Mouse (Mus musculus) limb, embryonic 12.5 days (tissue): ENCODE results near the gene Cyp26c1. TPM values are rescaled to one million over a fixed set of nuclear protein-coding genes. Genes with fewer than 3 reads are reported as not detected.

Experiments used
- ATAC-seq: fragments of 200-750 bp; cut with Nextera tagmentation; 2 replicates; pipeline ENCODE4 v1.8.0; 2017; ENCODE audit warnings: low read depth, moderate TSS enrichment; ENCODE audit not compliant: insufficient number of reproducible peaks, insufficient read depth, low FRiP score, low TSS enrichment
- H3K27ac ChIP-seq: fragments of 300-500 bp; sonication (generic); 2 replicates; pipeline ENCODE4 v1.5.1; 2016; ENCODE audit warnings: mild to moderate bottlenecking, moderate library complexity
- H3K27me3 ChIP-seq: fragments of 300-500 bp; sonication (generic); 2 replicates; pipeline ENCODE4 v1.6.1; 2016; ENCODE audit warnings: mild to moderate bottlenecking, moderate library complexity
- H3K36me3 ChIP-seq: fragments of 300-500 bp; sonication (generic); 2 replicates; pipeline ENCODE4 v1.6.1; 2016; ENCODE audit warnings: mild to moderate bottlenecking, moderate library complexity
- H3K4me1 ChIP-seq: fragments of 300-500 bp; sonication (generic); replicated peaks from 2 replicates; pipeline ENCODE4 v1.6.1; 2016
- H3K4me2 ChIP-seq: fragments of 300-500 bp; sonication (generic); 2 replicates; pipeline ENCODE4 v1.6.1; 2016; ENCODE audit warnings: mild to moderate bottlenecking, moderate library complexity
- H3K4me3 ChIP-seq: fragments of 300-500 bp; sonication (generic); replicated peaks from 2 replicates; pipeline ENCODE4 v1.5.1; 2016; ENCODE audit warnings: mild to moderate bottlenecking
- H3K9ac ChIP-seq: fragments of 300-500 bp; sonication (generic); replicated peaks from 2 replicates; pipeline ENCODE4 v1.6.1; 2016; ENCODE audit warnings: mild to moderate bottlenecking, moderate library complexity
- H3K9me3 ChIP-seq: fragments of 300-500 bp; sonication (generic); 2 replicates; pipeline ENCODE4 v1.6.1; 2016; ENCODE audit warnings: mild to moderate bottlenecking, moderate library complexity
- WGBS: fragments of 180-500 bp; shearing (Covaris S2); methylation state at CpG from one replicate; pipeline ENCODE4 v1.1.7; 2016; 5-methylcytosine and 5-hydroxymethylcytosine counted together
- polyA plus RNA-seq: library from polyadenylated mRNA; unstranded; fragments of >200 nt; fragmentation: Nextera tagmentation; extraction: Ambion mirVana; gene quantifications from 2 replicates; pipeline ENCODE4 v1.2.1, GENCODE M21; 2016

Cyp26c1 gene
- polyA plus RNA-seq, 1 experiment from 2014 or later = 0.19 TPM

GRCm38 (mm10) chr19:37686941-37687850, 1.8 kb downstream of the Cyp26c1 start:
- ATAC-seq = peak; percentile 60; the same call in 1 of the 2 replicates
- H3K9ac ChIP-seq = no peak overlapping the region
- no peak overlapping the region for H3K27ac ChIP-seq
- H3K4me2 ChIP-seq = peak overlapping the region; percentile 38
- peaks cover 97% of the 10 kb centered on the region for H3K27me3 ChIP-seq
- H3K4me1 ChIP-seq = peaks cover 17% of the 10 kb centered on the region
- H3K4me3 ChIP-seq = peak overlapping the region; percentile 19
- no peaks in the 10 kb centered on the region for H3K36me3 ChIP-seq
- 2% methylated on average over 62 of the region's 62 CpGs for WGBS
- no peaks in the 10 kb centered on the region for H3K9me3 ChIP-seq

- Histone ChIP-seq H3K9me3 (no peaks in the 10 kb centered on the region), H3K27me3 (peaks cover 100% of the 10 kb centered on the region), H3K4me1 (peaks cover 29% of the 10 kb centered on the region), H3K4me2 (no peak overlapping the region), H3K4me3 (no peak overlapping the region), H3K36me3 (no peaks in the 10 kb centered on the region), H3K27ac (no peak overlapping the region), H3K9ac (no peak overlapping the region)
- ATAC-seq = no peak
- WGBS = 25% methylated on average over 5 of the region's 5 CpGs
Measured at GRCm38 (mm10) chr19:37689478-37689877, 4.1 kb downstream of the Cyp26c1 start.

DNA sequence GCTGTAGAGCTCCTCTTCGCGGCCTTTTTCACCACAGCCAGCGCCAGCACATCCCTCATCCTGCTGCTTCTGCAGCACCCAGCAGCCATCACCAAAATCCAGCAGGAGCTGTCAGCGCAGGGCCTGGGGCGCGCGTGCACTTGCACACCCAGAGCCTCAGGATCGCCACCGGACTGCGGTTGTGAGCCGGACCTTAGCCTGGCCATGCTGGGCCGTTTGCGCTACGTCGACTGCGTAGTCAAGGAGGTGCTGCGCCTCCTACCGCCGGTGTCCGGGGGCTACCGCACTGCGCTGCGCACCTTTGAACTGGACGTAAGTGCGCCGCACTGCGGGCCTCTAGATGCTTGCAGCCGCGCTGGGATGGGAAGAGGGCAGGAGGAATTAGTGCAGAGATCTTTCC, 5.3 kb downstream of the Cyp26c1 start:
- no peak for ATAC-seq
- WGBS = 2% methylated on average over 29 of the region's 29 CpGs
- peak overlapping the region; percentile 43 for H3K4me2 ChIP-seq
- H3K9ac ChIP-seq = no peak overlapping the region
- H3K27ac ChIP-seq = no peak overlapping the region
- H3K27me3 ChIP-seq = peaks cover 100% of the 10 kb centered on the region
- H3K9me3 ChIP-seq = no peaks in the 10 kb centered on the region
- peaks cover 33% of the 10 kb centered on the region for H3K4me1 ChIP-seq
- H3K4me3 ChIP-seq = peak overlapping the region; percentile 21
- H3K36me3 ChIP-seq = no peaks in the 10 kb centered on the region

DNA sequence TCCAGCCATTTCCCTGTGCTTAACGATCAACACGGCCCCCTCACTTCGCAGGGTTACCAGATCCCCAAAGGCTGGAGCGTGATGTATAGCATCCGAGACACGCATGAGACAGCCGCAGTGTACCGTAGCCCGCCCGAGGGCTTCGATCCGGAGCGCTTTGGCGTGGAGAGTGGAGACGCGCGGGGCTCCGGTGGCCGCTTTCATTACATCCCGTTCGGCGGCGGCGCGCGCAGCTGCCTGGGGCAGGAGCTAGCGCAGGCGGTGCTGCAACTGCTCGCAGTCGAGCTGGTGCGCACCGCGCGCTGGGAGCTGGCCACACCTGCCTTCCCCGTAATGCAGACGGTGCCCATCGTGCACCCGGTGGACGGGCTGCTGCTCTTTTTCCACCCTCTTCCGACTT, 7.5 kb downstream of the Cyp26c1 start:
- no peak overlapping the region for H3K27ac ChIP-seq
- under 1% methylated on average over 40 of the region's 40 CpGs for WGBS

GRCm38 (mm10) chr19:37695146-37695545, 9.8 kb downstream of the Cyp26c1 start:
- WGBS = 25% methylated on average over 13 of the region's 13 CpGs
- Histone ChIP-seq H3K36me3 (no peaks in the 10 kb centered on the region), H3K27ac (no peak overlapping the region), H3K4me3 (no peak overlapping the region), H3K9me3 (no peaks in the 10 kb centered on the region), H3K27me3 (peaks cover 100% of the 10 kb centered on the region), H3K4me2 (no peak overlapping the region), H3K4me1 (peaks cover 54% of the 10 kb centered on the region), H3K9ac (no peak overlapping the region)
- ATAC-seq = no peak

More for the DNA sequence above, 7.5 kb downstream of the Cyp26c1 start:
- H3K9me3 ChIP-seq = no peaks in the 10 kb centered on the region
- peak overlapping the region; percentile 43 for H3K4me3 ChIP-seq
- ATAC-seq = no peak
- peaks cover 42% of the 10 kb centered on the region for H3K4me1 ChIP-seq
- no peaks in the 10 kb centered on the region for H3K36me3 ChIP-seq
- H3K27me3 ChIP-seq = peaks cover 100% of the 10 kb centered on the region
- H3K4me2 ChIP-seq = peak overlapping the region; percentile 74
- H3K9ac ChIP-seq = 0 out of 2 replicates have a peak overlapping the region, but pooled peaks have one; percentile 8

GRCm38 (mm10) chr19:37695762-37696602, 10.6 kb downstream of the Cyp26c1 start:
- Histone ChIP-seq H3K4me2 (peak overlapping the region; percentile 39), H3K27me3 (peaks cover 100% of the 10 kb centered on the region), H3K9me3 (no peaks in the 10 kb centered on the region), H3K27ac (no peak overlapping the region), H3K9ac (no peak overlapping the region), H3K4me3 (peak overlapping the region; percentile 39), H3K36me3 (no peaks in the 10 kb centered on the region), H3K4me1 (peaks cover 49% of the 10 kb centered on the region)
- ATAC-seq = no peak
- WGBS = 3% methylated on average over 42 of the region's 42 CpGs

- H3K9ac ChIP-seq = no peak overlapping the region
- no peaks in the 10 kb centered on the region for H3K9me3 ChIP-seq
- H3K4me3 ChIP-seq = peak overlapping the region; percentile 39
- no peak for ATAC-seq
- WGBS = 2% methylated on average over 22 of the region's 22 CpGs
- no peak overlapping the region for H3K27ac ChIP-seq
- H3K4me1 ChIP-seq = peaks cover 49% of the 10 kb centered on the region
- peaks cover 98% of the 10 kb centered on the region for H3K27me3 ChIP-seq
- H3K36me3 ChIP-seq = no peaks in the 10 kb centered on the region
- peak overlapping the region; percentile 57 for H3K4me2 ChIP-seq
Measured at GRCm38 (mm10) chr19:37696603-37697334, 11.4 kb downstream of the Cyp26c1 start.

DNA sequence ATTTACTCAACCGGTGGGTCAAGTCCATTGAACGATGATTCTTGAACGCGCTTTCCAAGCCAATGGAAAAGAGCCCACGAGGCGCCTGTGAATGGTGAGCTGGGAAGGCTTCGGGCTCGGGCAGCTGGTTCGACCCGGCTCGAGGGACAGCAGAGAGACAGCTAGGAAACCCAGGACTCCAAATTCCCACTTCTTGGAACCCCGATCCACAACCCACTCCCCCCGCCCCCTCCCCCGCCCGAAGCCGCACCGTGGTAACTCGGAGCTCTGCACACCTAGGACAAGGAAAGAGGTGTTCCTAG, 11.9 kb downstream of the Cyp26c1 start:
- Histone ChIP-seq H3K4me1 (peaks cover 49% of the 10 kb centered on the region), H3K4me3 (peak overlapping the region; percentile 39), H3K4me2 (peak overlapping the region; percentile 57), H3K36me3 (no peaks in the 10 kb centered on the region), H3K27ac (no peak overlapping the region), H3K9me3 (no peaks in the 10 kb centered on the region), H3K27me3 (peaks cover 98% of the 10 kb centered on the region), H3K9ac (no peak overlapping the region)
- under 1% methylated on average over 18 of the region's 18 CpGs for WGBS
- ATAC-seq = no peak

- peaks cover 98% of the 10 kb centered on the region for H3K27me3 ChIP-seq
- H3K4me1 ChIP-seq = peaks cover 46% of the 10 kb centered on the region
- no peaks in the 10 kb centered on the region for H3K9me3 ChIP-seq
- 0 out of 2 replicates have a peak within 1 kb of the TSS, but pooled peaks have one; percentile 19 for H3K9ac ChIP-seq
- no peaks in the 10 kb centered on the region for H3K36me3 ChIP-seq
- under 1% methylated on average over 51 of the region's 51 CpGs for WGBS
- peak within 1 kb of the TSS; percentile 57 for H3K4me2 ChIP-seq
- peak within 1 kb of the TSS; percentile 39 for H3K4me3 ChIP-seq
- ATAC-seq = no peak
- H3K27ac ChIP-seq = no peak within 1 kb of the TSS
Measured at GRCm38 (mm10) chr19:37697651-37698272, 12.4 kb downstream of the Cyp26c1 start, which contains the start of gene Cyp26a1. TSS of gene Cyp26a1 (plus strand) at chr19:37697798.

GRCm38 (mm10) chr19:37698273-37699160, 13.1 kb downstream of the Cyp26c1 start:
- WGBS = under 1% methylated on average over 63 of the region's 63 CpGs

More at GRCm38 (mm10) chr19:37698273-37699160, 13.1 kb downstream of the Cyp26c1 start:
- Histone ChIP-seq H3K4me2 (peak overlapping the region; percentile 57), H3K36me3 (no peaks in the 10 kb centered on the region), H3K4me3 (peak overlapping the region; percentile 39), H3K27ac (no peak overlapping the region), H3K9me3 (no peaks in the 10 kb centered on the region), H3K27me3 (peaks cover 98% of the 10 kb centered on the region), H3K4me1 (peaks cover 38% of the 10 kb centered on the region), H3K9ac (0 out of 2 replicates have a peak overlapping the region, but pooled peaks have one; percentile 40)
- no peak for ATAC-seq
